ENCODE assay signal across 8 mouse cellular contexts in genomic region chr4:76450351-76451018, GRCm38 (mm10).
DNase-seq lines count a peak whose midpoint lies in the region; ATAC-seq and TF ChIP-seq lines count a peak whose summit lies in the region.

No protein-coding gene starts in this region.

- ATAC-seq in forebrain, postnatal 0 days = peak; percentile 70
- ATAC-seq in hindbrain, embryonic 13.5 days (ENCODE audit: low FRiP score) = peak; percentile 86
- ATAC-seq in limb, embryonic 12.5 days (ENCODE audit: insufficient number of reproducible peaks, insufficient read depth, low FRiP score, low TSS enrichment, low read depth) = peak; percentile 78
- peak; percentile 87 for ATAC-seq in midbrain, embryonic 13.5 days
- ATAC-seq in stomach, postnatal 0 days (ENCODE audit: low FRiP score, low TSS enrichment) = peak; percentile 80
- ATAC-seq in inflammation-experienced regulatory T-cells, adult 6 months = no peak

- no peaks in the 10 kb centered on the region for H3K27me3 ChIP-seq in forebrain, postnatal 0 days (ENCODE audit: insufficient read depth, low read length)
- H3K27me3 ChIP-seq in hindbrain, embryonic 13.5 days = no peaks in the 10 kb centered on the region
- no peaks in the 10 kb centered on the region for H3K27me3 ChIP-seq in limb, embryonic 12.5 days
- no peaks in the 10 kb centered on the region for H3K27me3 ChIP-seq in midbrain, embryonic 13.5 days
- H3K27me3 ChIP-seq in stomach, postnatal 0 days (ENCODE audit: control insufficient read depth, insufficient read depth, low read length) = no peaks in the 10 kb centered on the region

- H3K9ac ChIP-seq in forebrain, postnatal 0 days = peak overlapping the region; percentile 94
- peak overlapping the region; percentile 95 for H3K9ac ChIP-seq in hindbrain, embryonic 13.5 days
- H3K9ac ChIP-seq in limb, embryonic 12.5 days (replicated peaks) = peak overlapping the region; percentile 96
- H3K9ac ChIP-seq in midbrain, embryonic 13.5 days (replicated peaks) = peak overlapping the region; percentile 96
- peak overlapping the region; percentile 86 for H3K9ac ChIP-seq in stomach, postnatal 0 days (ENCODE audit: low read length)

- under 1% methylated on average over 33 of the region's 34 CpGs for WGBS in forebrain, postnatal 0 days
- under 1% methylated on average over 34 of the region's 34 CpGs for WGBS in hindbrain, embryonic 13.5 days
- WGBS in limb, embryonic 12.5 days = under 1% methylated on average over 32 of the region's 34 CpGs
- WGBS in midbrain, embryonic 13.5 days = 0% methylated on average over 34 of the region's 34 CpGs
- 2% methylated on average over 28 of the region's 34 CpGs for WGBS in stomach, postnatal 0 days

- H3K4me2 ChIP-seq in forebrain, postnatal 0 days (ENCODE audit: low read depth) = peak overlapping the region; percentile 75
- H3K4me2 ChIP-seq in hindbrain, embryonic 13.5 days = peak overlapping the region; percentile 71
- peak overlapping the region; percentile 76 for H3K4me2 ChIP-seq in limb, embryonic 12.5 days
- H3K4me2 ChIP-seq in midbrain, embryonic 13.5 days (replicated peaks) = peak overlapping the region; percentile 71
- peak overlapping the region; percentile 96 for H3K4me2 ChIP-seq in stomach, postnatal 0 days (replicated peaks; ENCODE audit: low read depth)

- H3K36me3 ChIP-seq in forebrain, postnatal 0 days (ENCODE audit: insufficient read depth) = no peaks in the 10 kb centered on the region
- no peaks in the 10 kb centered on the region for H3K36me3 ChIP-seq in hindbrain, embryonic 13.5 days
- H3K36me3 ChIP-seq in limb, embryonic 12.5 days = no peaks in the 10 kb centered on the region
- no peaks in the 10 kb centered on the region for H3K36me3 ChIP-seq in midbrain, embryonic 13.5 days
- no peaks in the 10 kb centered on the region for H3K36me3 ChIP-seq in stomach, postnatal 0 days (ENCODE audit: control insufficient read depth, insufficient read depth, low read length)

- peak; percentile 77 to 93 for DNase-seq in adrenal gland, adult (ENCODE audit: inconsistent age in 2 of 2, low spot score in 1 of 2)
- peak; percentile 63 for DNase-seq in cerebellum, adult 8-10 months
- peak; percentile 91 for DNase-seq in forebrain, postnatal 0 days
- DNase-seq in stomach, postnatal 0 days (ENCODE audit: low spot score) = peak; percentile 75

- no peak for TF ChIP-seq CTCF in forebrain, postnatal 0 days (IDR thresholded peaks at IDR 0.05; ENCODE audit: low read depth)
- TF ChIP-seq CTCF in stomach, postnatal 0 days (IDR thresholded peaks at IDR 0.05; ENCODE audit: low read depth) = no peak

- peak overlapping the region; percentile 97 for H3K27ac ChIP-seq in forebrain, postnatal 0 days (ENCODE audit: low read depth, low read length)
- peak overlapping the region; percentile 99 for H3K27ac ChIP-seq in hindbrain, embryonic 13.5 days
- peak overlapping the region; percentile 97 for H3K27ac ChIP-seq in limb, embryonic 12.5 days
- H3K27ac ChIP-seq in midbrain, embryonic 13.5 days = peak overlapping the region; percentile 94
- H3K27ac ChIP-seq in stomach, postnatal 0 days (replicated peaks) = peak overlapping the region; percentile 87

- no peaks in the 10 kb centered on the region for H3K4me1 ChIP-seq in forebrain, postnatal 0 days (ENCODE audit: insufficient read depth)
- peaks cover 25% of the 10 kb centered on the region for H3K4me1 ChIP-seq in hindbrain, embryonic 13.5 days (replicated peaks)
- peaks cover 4% of the 10 kb centered on the region; the same call in 1 of the 2 replicates for H3K4me1 ChIP-seq in limb, embryonic 12.5 days (replicated peaks)
- H3K4me1 ChIP-seq in midbrain, embryonic 13.5 days (replicated peaks) = peaks cover 21% of the 10 kb centered on the region
- H3K4me1 ChIP-seq in stomach, postnatal 0 days (replicated peaks; ENCODE audit: control insufficient read depth, insufficient read depth) = no peaks in the 10 kb centered on the region

- no peak for TF ChIP-seq EP300 in stomach, postnatal 0 days (optimal IDR thresholded peaks at IDR 0.05)

- H3K4me3 ChIP-seq in forebrain, postnatal 0 days (ENCODE audit: low read depth, low read length) = peak overlapping the region; percentile 85
- peak overlapping the region; percentile 87 for H3K4me3 ChIP-seq in hindbrain, embryonic 13.5 days
- peak overlapping the region; percentile 82 for H3K4me3 ChIP-seq in limb, embryonic 12.5 days (replicated peaks)
- peak overlapping the region; percentile 83 for H3K4me3 ChIP-seq in midbrain, embryonic 13.5 days (replicated peaks)
- H3K4me3 ChIP-seq in stomach, postnatal 0 days (ENCODE audit: low read depth, low read length) = peak overlapping the region; percentile 84

- no peaks in the 10 kb centered on the region for H3K9me3 ChIP-seq in forebrain, postnatal 0 days (ENCODE audit: low read length)
- H3K9me3 ChIP-seq in hindbrain, embryonic 13.5 days = no peaks in the 10 kb centered on the region
- H3K9me3 ChIP-seq in limb, embryonic 12.5 days = no peaks in the 10 kb centered on the region
- H3K9me3 ChIP-seq in midbrain, embryonic 13.5 days = no peaks in the 10 kb centered on the region
- no peaks in the 10 kb centered on the region for H3K9me3 ChIP-seq in stomach, postnatal 0 days (ENCODE audit: control insufficient read depth, low read length)
